Mouse (Mus musculus): ENCODE measurements around the gene 5031439G07Rik. TPM values are rescaled to one million over a fixed set of nuclear protein-coding genes. Genes with fewer than 3 reads are reported as not detected.

5031439G07Rik gene
- polyA plus RNA-seq, 1 experiment, result 14.9 TPM

GRCm38 (mm10) chr15:84987020-84987815 is 1.1 kb downstream of the 5031439G07Rik start:
- peak overlapping the region; percentile 87 for H3K4me3 ChIP-seq (replicated peaks; ENCODE audit: control insufficient read depth, low read depth, low read length)
- H3K27ac ChIP-seq (ENCODE audit: control insufficient read depth, insufficient read depth, low read depth, low read length, poor library complexity), result peak overlapping the region; percentile 83
- H3K4me1 ChIP-seq (ENCODE audit: control insufficient read depth, insufficient read depth, low read length), result peaks cover 3% of the 10 kb centered on the region; the same call in 1 of the 2 replicates
- 1% methylated on average over 53 of the region's 53 CpGs for whole genome bisulfite sequencing
- TF ChIP-seq CTCF (IDR thresholded peaks at IDR 0.05; ENCODE audit: control insufficient read depth, insufficient read depth, low read length) (no peak), POLR2A (IDR thresholded peaks at IDR 0.05; ENCODE audit: borderline replicate concordance, control insufficient read depth, low read depth, low read length) (no peak)

DNA sequence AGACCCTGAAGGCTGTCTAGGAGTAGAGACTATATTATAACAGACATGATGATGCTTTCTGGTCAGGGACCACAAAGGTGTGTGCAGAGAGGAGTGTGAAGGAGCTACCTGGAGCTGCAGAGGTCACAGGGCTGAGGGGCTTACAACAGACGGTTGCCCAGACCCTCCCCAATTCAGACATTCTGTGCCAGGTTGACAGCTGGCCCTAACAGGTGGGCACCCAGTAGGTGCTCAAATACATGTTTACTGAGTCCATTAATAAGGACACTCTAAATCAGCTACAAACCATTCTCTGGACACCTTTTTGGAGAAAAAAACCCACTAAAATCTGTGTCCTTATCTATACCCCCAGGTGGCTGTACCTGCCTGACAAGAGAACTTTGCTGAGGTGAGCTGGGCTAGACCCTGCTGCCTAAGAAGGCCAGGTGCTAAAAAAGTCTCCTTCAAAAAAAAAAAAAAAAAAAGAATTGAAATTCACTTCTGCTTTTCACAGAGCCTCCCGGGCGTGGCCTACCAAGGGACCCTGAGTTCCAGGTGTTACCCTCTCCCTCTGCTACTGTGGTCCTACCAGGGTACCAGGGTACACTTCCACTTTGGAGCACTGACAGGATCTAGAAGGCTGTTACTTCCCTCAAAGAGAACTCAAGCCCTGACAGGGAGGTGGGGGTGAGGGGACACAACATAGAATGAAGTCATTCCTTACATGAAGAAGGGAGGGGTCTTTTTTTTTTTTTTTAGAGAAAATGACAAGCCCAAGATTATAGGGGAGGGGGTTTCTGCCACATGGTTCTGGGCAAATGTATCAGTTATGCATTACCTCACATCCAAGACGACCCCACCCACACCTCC is 2.0 kb downstream of the 5031439G07Rik start:
- Histone ChIP-seq H3K4me1 (ENCODE audit: control insufficient read depth, insufficient read depth, low read length) (peaks cover 6% of the 10 kb centered on the region; the same call in 1 of the 2 replicates), H3K4me3 (replicated peaks; ENCODE audit: control insufficient read depth, low read depth, low read length) (peak overlapping the region; percentile 87), H3K27ac (ENCODE audit: control insufficient read depth, insufficient read depth, low read depth, low read length, poor library complexity) (0 out of 2 replicates have a peak overlapping the region, but pooled peaks have one; percentile 83)
- TF ChIP-seq POLR2A (IDR thresholded peaks at IDR 0.05; ENCODE audit: borderline replicate concordance, control insufficient read depth, low read depth, low read length) (no peak), CTCF (IDR thresholded peaks at IDR 0.05; ENCODE audit: control insufficient read depth, insufficient read depth, low read length) (no peak)
- 22% methylated on average over 4 of the region's 4 CpGs for WGBS

DNA sequence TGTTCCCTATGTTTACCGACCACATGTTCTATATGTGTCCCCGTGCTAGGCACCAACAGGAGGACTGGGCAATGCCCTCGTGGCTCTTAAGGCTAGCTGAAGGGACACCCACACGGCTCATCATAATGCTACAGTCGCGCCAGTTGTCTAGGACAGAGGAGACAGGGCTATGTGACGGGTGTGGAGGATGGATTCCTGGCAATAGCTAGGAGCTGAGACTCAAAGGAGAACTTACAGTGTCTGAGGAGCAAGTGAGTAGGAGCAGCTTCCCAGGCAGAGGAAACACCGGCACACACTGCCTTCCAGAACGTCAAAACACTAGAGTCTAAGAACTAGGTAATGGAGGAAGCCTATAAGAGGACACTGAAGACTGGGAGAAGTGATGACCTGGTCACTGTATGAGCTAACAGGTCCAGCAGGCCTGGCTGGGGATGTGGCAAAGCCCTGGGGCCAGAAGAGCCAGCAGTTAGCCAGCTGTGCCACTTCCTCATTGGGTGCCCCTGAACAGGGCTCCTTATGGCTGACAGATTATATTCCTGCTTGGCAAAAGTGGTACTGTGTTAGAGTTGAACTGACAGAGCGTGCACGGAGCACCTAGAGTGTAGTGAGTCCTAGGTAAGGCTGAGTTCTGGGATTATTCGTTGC is 2.7 kb downstream of the 5031439G07Rik start:
- no peak for TF ChIP-seq CTCF (IDR thresholded peaks at IDR 0.05; ENCODE audit: control insufficient read depth, insufficient read depth, low read length)
- no peak for TF ChIP-seq POLR2A (IDR thresholded peaks at IDR 0.05; ENCODE audit: borderline replicate concordance, control insufficient read depth, low read depth, low read length)
- no peak overlapping the region for H3K4me3 ChIP-seq (replicated peaks; ENCODE audit: control insufficient read depth, low read depth, low read length)
- 82% methylated on average over 12 of the region's 12 CpGs for WGBS

GRCm38 (mm10) chr15:84983721-84984120 is 4.6 kb downstream of the 5031439G07Rik start:
- H3K27ac ChIP-seq (ENCODE audit: control insufficient read depth, insufficient read depth, low read depth, low read length, poor library complexity), result no peak overlapping the region
- peaks cover 6% of the 10 kb centered on the region; the same call in 1 of the 2 replicates for H3K4me1 ChIP-seq (ENCODE audit: control insufficient read depth, insufficient read depth, low read length)

More for the DNA sequence above, 2.7 kb downstream of the 5031439G07Rik start:
- Histone ChIP-seq H3K4me1 (ENCODE audit: control insufficient read depth, insufficient read depth, low read length) (peaks cover 6% of the 10 kb centered on the region; the same call in 1 of the 2 replicates), H3K27ac (ENCODE audit: control insufficient read depth, insufficient read depth, low read depth, low read length, poor library complexity) (no peak overlapping the region)

GRCm38 (mm10) chr15:84982888-84983287 is 5.5 kb downstream of the 5031439G07Rik start:
- H3K4me3 ChIP-seq (replicated peaks; ENCODE audit: control insufficient read depth, low read depth, low read length), result no peak overlapping the region
- TF ChIP-seq POLR2A (IDR thresholded peaks at IDR 0.05; ENCODE audit: borderline replicate concordance, control insufficient read depth, low read depth, low read length), result no peak
- TF ChIP-seq CTCF (IDR thresholded peaks at IDR 0.05; ENCODE audit: control insufficient read depth, insufficient read depth, low read length), result no peak
- peaks cover 6% of the 10 kb centered on the region; the same call in 1 of the 2 replicates for H3K4me1 ChIP-seq (ENCODE audit: control insufficient read depth, insufficient read depth, low read length)
- peak overlapping the region; percentile 21; the same call in 1 of the 2 replicates for H3K27ac ChIP-seq (ENCODE audit: control insufficient read depth, insufficient read depth, low read depth, low read length, poor library complexity)
- 53% methylated on average over 3 of the region's 3 CpGs for WGBS

More at GRCm38 (mm10) chr15:84983721-84984120, 4.6 kb downstream of the 5031439G07Rik start:
- no peak for TF ChIP-seq CTCF (IDR thresholded peaks at IDR 0.05; ENCODE audit: control insufficient read depth, insufficient read depth, low read length)
- no peak for TF ChIP-seq POLR2A (IDR thresholded peaks at IDR 0.05; ENCODE audit: borderline replicate concordance, control insufficient read depth, low read depth, low read length)
- 40% methylated on average over 7 of the region's 7 CpGs for WGBS
- H3K4me3 ChIP-seq (replicated peaks; ENCODE audit: control insufficient read depth, low read depth, low read length), result no peak overlapping the region

GRCm38 (mm10) chr15:84981609-84982313 is 6.6 kb downstream of the 5031439G07Rik start:
- Histone ChIP-seq H3K4me1 (ENCODE audit: control insufficient read depth, insufficient read depth, low read length) (peaks cover 6% of the 10 kb centered on the region; the same call in 1 of the 2 replicates), H3K27ac (ENCODE audit: control insufficient read depth, insufficient read depth, low read depth, low read length, poor library complexity) (peak overlapping the region; percentile 35), H3K4me3 (replicated peaks; ENCODE audit: control insufficient read depth, low read depth, low read length) (no peak overlapping the region)
- no peak for TF ChIP-seq CTCF (IDR thresholded peaks at IDR 0.05; ENCODE audit: control insufficient read depth, insufficient read depth, low read length)
- TF ChIP-seq POLR2A (IDR thresholded peaks at IDR 0.05; ENCODE audit: borderline replicate concordance, control insufficient read depth, low read depth, low read length), result no peak
- WGBS, result 25% methylated on average over 9 of the region's 9 CpGs

- H3K4me3 ChIP-seq (replicated peaks; ENCODE audit: control insufficient read depth, low read depth, low read length), result no peak overlapping the region
- no peak for TF ChIP-seq CTCF (IDR thresholded peaks at IDR 0.05; ENCODE audit: control insufficient read depth, insufficient read depth, low read length)
- no peak for TF ChIP-seq POLR2A (IDR thresholded peaks at IDR 0.05; ENCODE audit: borderline replicate concordance, control insufficient read depth, low read depth, low read length)
- peaks cover 1% of the 10 kb centered on the region; the same call in 1 of the 2 replicates for H3K4me1 ChIP-seq (ENCODE audit: control insufficient read depth, insufficient read depth, low read length)
- no peak overlapping the region for H3K27ac ChIP-seq (ENCODE audit: control insufficient read depth, insufficient read depth, low read depth, low read length, poor library complexity)
- WGBS, result 52% methylated on average over 4 of the region's 4 CpGs
Measured at GRCm38 (mm10) chr15:84975729-84976128, 12.6 kb downstream of the 5031439G07Rik start.
